Mouse (Mus musculus): ENCODE measurements at regions not wholly inside any gene's neighbourhood (a gene's known extent, or its start where the extent isn't known, plus 50 kb on each side); places are given as distances from the start of the nearest gene placed in this dataset.

DNA sequence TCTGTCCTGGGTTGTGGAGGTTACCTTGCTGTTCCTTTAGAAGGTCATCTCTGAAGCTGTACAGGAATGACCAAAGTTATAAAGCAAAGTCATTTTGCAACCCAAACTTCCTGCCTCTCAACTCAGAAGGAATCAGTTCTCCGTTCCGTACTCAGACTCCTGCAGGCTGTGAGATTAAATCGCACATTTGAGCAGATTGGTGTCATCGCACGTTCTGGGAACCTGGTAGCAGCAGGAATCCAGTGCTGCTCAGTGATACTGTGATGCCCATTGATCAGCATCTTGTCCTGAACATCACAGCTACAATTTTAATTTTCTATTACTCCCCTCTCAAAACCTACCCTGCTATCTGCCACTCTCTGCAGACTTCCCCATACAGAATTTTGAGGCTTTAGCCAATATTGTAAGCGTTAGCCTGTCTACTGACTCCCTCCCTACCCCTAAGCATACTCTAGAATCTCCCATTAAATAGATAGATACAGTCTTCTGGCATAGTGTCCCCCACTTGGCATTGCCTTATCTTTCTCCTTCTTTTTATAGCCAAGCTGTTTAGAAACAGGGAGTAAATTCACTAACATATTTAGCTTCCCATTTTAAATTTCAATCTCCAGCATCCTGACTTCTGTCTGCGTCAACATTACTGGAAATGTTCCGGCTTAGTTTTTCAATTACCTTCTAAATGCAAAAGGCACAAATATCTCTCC is 482.1 kb downstream of the Cntnap4 start:
- ATAC-seq (ENCODE audit: insufficient read depth, low FRiP score, low TSS enrichment) = no peak
- no peak overlapping the region for H3K4me2 ChIP-seq (ENCODE audit: low read depth)
- WGBS = 93% methylated on average over 8 of the region's 8 CpGs

DNA sequence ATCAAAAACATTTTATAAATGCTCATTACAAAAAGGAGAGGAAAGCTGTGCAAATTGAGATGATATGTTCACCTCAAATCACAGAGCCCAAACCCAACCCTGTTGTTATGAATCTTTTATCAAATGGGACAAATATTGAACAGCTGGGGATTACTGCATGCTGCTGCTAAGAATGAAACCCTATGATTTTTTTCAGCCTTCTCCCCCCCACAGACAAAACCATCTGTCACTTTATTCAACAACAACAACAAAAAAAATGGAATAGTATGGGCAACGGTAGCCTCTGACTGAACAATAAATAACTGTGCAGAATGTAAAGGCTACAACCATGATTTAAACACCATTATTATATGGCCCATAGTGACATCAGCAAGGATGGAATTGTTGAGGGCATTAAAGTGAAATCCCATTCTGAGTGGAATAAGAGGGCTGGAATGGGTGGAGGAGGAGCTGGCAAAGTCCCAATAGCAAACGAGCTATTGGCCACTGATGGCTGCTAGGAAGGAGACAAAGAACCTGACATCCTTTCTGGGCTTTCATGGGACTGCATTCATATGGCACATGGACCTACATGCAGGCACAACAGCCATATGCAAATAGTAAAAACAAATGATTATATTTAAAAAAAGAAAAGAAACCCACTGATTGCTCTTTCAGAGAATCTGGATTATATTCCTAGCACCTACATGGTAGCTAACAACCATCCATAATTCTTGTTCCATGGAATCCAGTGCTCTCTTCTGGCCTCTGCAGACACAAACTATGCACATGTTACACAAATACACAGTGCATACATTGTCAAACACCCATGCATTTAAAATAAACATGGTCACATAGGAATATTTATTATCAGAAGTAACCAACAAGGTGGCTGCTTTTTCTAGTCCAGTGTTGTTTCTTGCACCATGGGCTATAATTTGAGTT is 495.7 kb downstream of the Cntnap4 start:
- H3K36me3 ChIP-seq (ENCODE audit: control insufficient read depth, insufficient read depth, low read length) = no peaks in the 10 kb centered on the region
- H3K27ac ChIP-seq (ENCODE audit: low read depth, low read length) = no peak overlapping the region
- H3K4me3 ChIP-seq (ENCODE audit: low read depth, low read length) = no peak overlapping the region
- no peaks in the 10 kb centered on the region for H3K4me1 ChIP-seq (ENCODE audit: control insufficient read depth, insufficient read depth, low read length)
- DNase-seq (ENCODE audit: low spot score) (no peak), ATAC-seq (ENCODE audit: insufficient read depth, low FRiP score, low TSS enrichment) (no peak)
- H3K9ac ChIP-seq (ENCODE audit: low read length) = no peak overlapping the region
- no peak overlapping the region for H3K4me2 ChIP-seq (ENCODE audit: low read depth)
- WGBS = 70% methylated on average over 2 of the region's 2 CpGs
- no peaks in the 10 kb centered on the region for H3K9me3 ChIP-seq (ENCODE audit: control insufficient read depth, low read length)
- H3K27me3 ChIP-seq (ENCODE audit: control insufficient read depth, insufficient read depth, low read length) = no peaks in the 10 kb centered on the region

More for the DNA sequence above, 482.1 kb downstream of the Cntnap4 start:
- DNase-seq (ENCODE audit: low spot score) = no peak
- Histone ChIP-seq H3K9me3 (ENCODE audit: control insufficient read depth, low read length) (no peaks in the 10 kb centered on the region), H3K4me3 (ENCODE audit: low read depth, low read length) (no peak overlapping the region), H3K36me3 (ENCODE audit: control insufficient read depth, insufficient read depth, low read length) (no peaks in the 10 kb centered on the region), H3K27ac (ENCODE audit: low read depth, low read length) (no peak overlapping the region), H3K27me3 (ENCODE audit: control insufficient read depth, insufficient read depth, low read length) (no peaks in the 10 kb centered on the region), H3K9ac (ENCODE audit: low read length) (no peak overlapping the region), H3K4me1 (ENCODE audit: control insufficient read depth, insufficient read depth, low read length) (no peaks in the 10 kb centered on the region)

DNA sequence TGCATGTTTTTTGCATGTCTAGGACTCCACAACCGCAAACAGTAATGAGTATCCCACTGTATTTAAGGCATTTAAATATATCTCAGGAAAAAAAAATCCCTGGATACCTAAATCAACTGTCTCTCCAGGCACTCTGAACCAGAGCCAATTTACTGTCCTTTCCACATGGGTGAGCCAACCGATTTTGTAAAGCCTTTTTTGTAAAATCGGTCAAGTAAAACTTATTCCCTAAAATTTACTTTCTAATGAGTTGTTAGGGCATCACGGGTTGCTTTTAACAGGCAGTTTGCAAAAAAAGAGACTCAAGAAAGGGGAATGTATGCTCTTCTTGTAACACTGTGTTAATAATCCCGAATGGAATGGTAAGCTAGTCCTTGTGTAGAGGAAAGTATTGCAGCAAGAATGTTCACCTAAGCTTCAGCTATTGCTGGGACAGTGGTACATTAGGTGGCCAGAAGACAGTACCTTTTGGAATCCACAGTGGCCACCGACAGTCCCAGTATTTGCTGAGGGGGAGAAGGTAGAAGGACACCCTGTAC is 496.4 kb downstream of the Cntnap4 start:
- Histone ChIP-seq H3K4me1 (ENCODE audit: control insufficient read depth, insufficient read depth, low read length) (no peaks in the 10 kb centered on the region), H3K9ac (ENCODE audit: low read length) (no peak overlapping the region), H3K9me3 (ENCODE audit: control insufficient read depth, low read length) (no peaks in the 10 kb centered on the region), H3K27me3 (ENCODE audit: control insufficient read depth, insufficient read depth, low read length) (no peaks in the 10 kb centered on the region), H3K27ac (ENCODE audit: low read depth, low read length) (no peak overlapping the region), H3K36me3 (ENCODE audit: control insufficient read depth, insufficient read depth, low read length) (no peaks in the 10 kb centered on the region), H3K4me3 (ENCODE audit: low read depth, low read length) (no peak overlapping the region), H3K4me2 (ENCODE audit: low read depth) (no peak overlapping the region)
- ATAC-seq (ENCODE audit: insufficient read depth, low FRiP score, low TSS enrichment) = no peak
- WGBS = 82% methylated on average over 6 of the region's 6 CpGs
- no peak for DNase-seq (ENCODE audit: low spot score)

DNA sequence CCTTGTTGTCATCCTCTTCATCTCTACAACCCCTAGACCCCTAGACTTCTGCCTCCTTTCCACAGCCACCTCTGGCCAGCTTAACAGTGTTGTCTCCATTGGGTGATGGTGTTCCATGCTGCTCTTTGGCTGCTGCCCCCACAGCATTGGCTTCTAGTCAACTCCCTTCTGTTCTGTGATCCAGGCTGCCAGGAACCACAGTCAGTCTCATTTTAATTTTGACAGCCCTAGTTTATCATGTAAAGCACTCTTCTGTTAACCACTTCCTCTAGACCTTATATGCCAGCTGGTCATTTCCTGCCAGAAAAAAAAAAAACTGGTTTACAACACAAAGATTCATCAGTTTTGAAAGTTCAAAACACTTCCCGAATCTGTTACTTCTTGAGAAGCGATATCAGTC is 514.1 kb downstream of the Cntnap4 start:
- Histone ChIP-seq H3K4me3 (ENCODE audit: low read depth, low read length) (no peak overlapping the region), H3K27me3 (ENCODE audit: control insufficient read depth, insufficient read depth, low read length) (no peaks in the 10 kb centered on the region), H3K27ac (ENCODE audit: low read depth, low read length) (no peak overlapping the region), H3K9ac (ENCODE audit: low read length) (no peak overlapping the region), H3K36me3 (ENCODE audit: control insufficient read depth, insufficient read depth, low read length) (no peaks in the 10 kb centered on the region), H3K4me1 (ENCODE audit: control insufficient read depth, insufficient read depth, low read length) (no peaks in the 10 kb centered on the region), H3K4me2 (ENCODE audit: low read depth) (no peak overlapping the region), H3K9me3 (ENCODE audit: control insufficient read depth, low read length) (no peaks in the 10 kb centered on the region)
- 94% methylated on average over 2 of the region's 2 CpGs for WGBS
- DNase-seq (ENCODE audit: low spot score) (no peak), ATAC-seq (ENCODE audit: insufficient read depth, low FRiP score, low TSS enrichment) (no peak)

DNA sequence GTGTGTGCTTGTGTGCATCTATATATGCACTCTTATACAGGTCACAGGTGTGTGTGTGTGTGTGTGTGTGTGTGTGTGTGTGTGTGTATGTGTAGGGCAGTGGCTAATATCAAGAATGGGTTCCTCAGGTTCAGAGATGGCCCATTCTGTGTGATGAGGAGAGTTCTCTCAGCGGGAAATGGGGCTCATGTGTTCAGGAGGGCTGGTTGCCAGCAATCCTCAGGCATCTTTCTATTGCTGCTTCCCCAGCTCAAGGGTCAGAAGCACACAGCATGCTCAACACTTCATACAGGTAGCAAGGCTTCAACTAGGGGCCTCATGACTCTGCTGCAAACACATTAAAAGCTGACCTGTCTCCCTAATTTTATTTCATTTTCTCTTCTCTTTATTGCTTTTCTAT is 517.7 kb downstream of the Cntnap4 start:
- DNase-seq (ENCODE audit: low spot score) (no peak), ATAC-seq (ENCODE audit: insufficient read depth, low FRiP score, low TSS enrichment) (no peak)
- H3K27ac ChIP-seq (ENCODE audit: low read depth, low read length) = no peak overlapping the region
- no peaks in the 10 kb centered on the region for H3K36me3 ChIP-seq (ENCODE audit: control insufficient read depth, insufficient read depth, low read length)
- H3K4me2 ChIP-seq (ENCODE audit: low read depth) = no peak overlapping the region
- H3K4me1 ChIP-seq (ENCODE audit: control insufficient read depth, insufficient read depth, low read length) = no peaks in the 10 kb centered on the region
- no peak overlapping the region for H3K4me3 ChIP-seq (ENCODE audit: low read depth, low read length)
- no peak overlapping the region for H3K9ac ChIP-seq (ENCODE audit: low read length)
- 83% methylated on average over 1 of the region's 1 CpGs for WGBS
- H3K9me3 ChIP-seq (ENCODE audit: control insufficient read depth, low read length) = no peaks in the 10 kb centered on the region
- H3K27me3 ChIP-seq (ENCODE audit: control insufficient read depth, insufficient read depth, low read length) = no peaks in the 10 kb centered on the region

DNA sequence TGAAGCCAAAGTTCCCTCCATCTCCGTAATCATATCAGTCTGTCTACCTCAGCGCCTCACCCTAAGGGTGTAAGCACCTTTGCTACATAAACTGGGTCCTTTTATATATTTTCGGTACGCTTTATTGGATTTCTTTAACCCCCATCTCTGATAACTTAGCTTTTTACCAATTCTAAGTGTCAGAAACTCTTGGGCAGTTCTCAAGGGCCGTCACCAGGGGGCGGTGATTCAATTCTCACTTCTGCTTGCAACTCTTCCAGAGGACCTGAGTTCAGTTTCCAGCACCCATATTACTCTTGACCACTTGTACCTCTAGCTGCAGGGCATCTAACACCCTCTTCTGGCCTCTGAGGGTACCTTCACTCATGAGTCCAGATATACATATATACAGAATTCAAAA is 523.7 kb upstream of the Mon1b start:
- Histone ChIP-seq H3K27me3 (ENCODE audit: control insufficient read depth, insufficient read depth, low read length) (no peaks in the 10 kb centered on the region), H3K36me3 (ENCODE audit: control insufficient read depth, insufficient read depth, low read length) (no peaks in the 10 kb centered on the region), H3K27ac (ENCODE audit: low read depth, low read length) (no peak overlapping the region), H3K9ac (ENCODE audit: low read length) (no peak overlapping the region), H3K4me2 (ENCODE audit: low read depth) (no peak overlapping the region), H3K4me3 (ENCODE audit: low read depth, low read length) (no peak overlapping the region), H3K4me1 (ENCODE audit: control insufficient read depth, insufficient read depth, low read length) (no peaks in the 10 kb centered on the region), H3K9me3 (ENCODE audit: control insufficient read depth, low read length) (no peaks in the 10 kb centered on the region)
- WGBS = 67% methylated on average over 6 of the region's 6 CpGs
- ATAC-seq (ENCODE audit: insufficient read depth, low FRiP score, low TSS enrichment) = no peak
- no peak for DNase-seq (ENCODE audit: low spot score)

DNA sequence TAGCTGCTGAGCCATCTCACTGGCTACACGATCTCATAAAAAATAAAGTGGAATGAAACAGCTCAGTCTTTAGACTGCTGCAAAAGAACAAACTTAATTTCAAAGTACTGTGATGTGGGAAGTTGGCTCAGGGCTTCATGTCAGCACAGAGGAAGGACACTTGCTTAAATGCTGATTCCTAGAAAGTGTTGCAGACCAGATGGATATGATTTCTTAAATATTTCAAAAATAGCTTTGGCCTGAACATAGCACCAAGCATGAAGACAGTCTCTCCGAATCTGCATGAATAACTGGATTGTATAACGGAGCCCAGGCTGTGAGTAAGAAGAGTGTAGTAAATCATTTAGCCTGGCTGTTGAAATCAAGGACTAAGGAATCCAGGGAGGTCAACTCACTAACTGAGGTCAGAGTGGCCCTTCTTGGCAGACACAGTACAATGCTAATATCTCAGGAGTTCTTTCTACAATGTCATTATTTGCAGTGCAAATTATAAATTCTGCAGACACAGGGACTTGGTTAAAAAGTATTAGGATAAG is 521.2 kb upstream of the Mon1b start:
- no peak overlapping the region for H3K4me3 ChIP-seq (ENCODE audit: low read depth, low read length)
- no peak overlapping the region for H3K4me2 ChIP-seq (ENCODE audit: low read depth)
- H3K27me3 ChIP-seq (ENCODE audit: control insufficient read depth, insufficient read depth, low read length) = no peaks in the 10 kb centered on the region
- no peak for ATAC-seq (ENCODE audit: insufficient read depth, low FRiP score, low TSS enrichment)
- no peak overlapping the region for H3K9ac ChIP-seq (ENCODE audit: low read length)
- no peaks in the 10 kb centered on the region for H3K36me3 ChIP-seq (ENCODE audit: control insufficient read depth, insufficient read depth, low read length)
- no peaks in the 10 kb centered on the region for H3K4me1 ChIP-seq (ENCODE audit: control insufficient read depth, insufficient read depth, low read length)
- H3K9me3 ChIP-seq (ENCODE audit: control insufficient read depth, low read length) = no peaks in the 10 kb centered on the region
- WGBS = 63% methylated on average over 3 of the region's 3 CpGs
- no peak for DNase-seq (ENCODE audit: low spot score)
- no peak overlapping the region for H3K27ac ChIP-seq (ENCODE audit: low read depth, low read length)

DNA sequence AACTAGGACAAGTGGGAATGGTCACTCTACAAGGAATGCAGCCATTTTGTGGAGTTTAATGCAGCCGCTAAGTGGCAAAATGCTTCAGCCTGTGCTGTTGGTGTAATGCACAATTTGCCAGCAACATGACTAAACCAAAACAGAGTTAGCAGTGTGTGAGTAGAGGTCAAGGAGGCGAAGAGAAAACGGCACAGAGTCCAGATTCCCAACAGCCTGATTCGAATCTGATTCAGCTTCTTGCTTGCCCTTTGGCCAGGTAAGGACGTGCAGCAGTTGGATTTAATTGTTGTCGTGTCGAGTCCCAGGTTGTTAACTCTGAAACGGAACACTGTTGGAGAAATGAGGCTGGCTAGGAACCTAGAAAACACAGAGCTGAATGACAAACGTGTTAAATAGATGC is 518.1 kb upstream of the Mon1b start:
- H3K4me3 ChIP-seq (ENCODE audit: low read depth, low read length) = no peak overlapping the region
- H3K9ac ChIP-seq (ENCODE audit: low read length) = no peak overlapping the region
- 85% methylated on average over 9 of the region's 9 CpGs for WGBS
- H3K4me1 ChIP-seq (ENCODE audit: control insufficient read depth, insufficient read depth, low read length) = no peaks in the 10 kb centered on the region
- H3K27ac ChIP-seq (ENCODE audit: low read depth, low read length) = no peak overlapping the region
- DNase-seq (ENCODE audit: low spot score) (no peak), ATAC-seq (ENCODE audit: insufficient read depth, low FRiP score, low TSS enrichment) (no peak)
- no peaks in the 10 kb centered on the region for H3K36me3 ChIP-seq (ENCODE audit: control insufficient read depth, insufficient read depth, low read length)
- no peaks in the 10 kb centered on the region for H3K27me3 ChIP-seq (ENCODE audit: control insufficient read depth, insufficient read depth, low read length)
- H3K9me3 ChIP-seq (ENCODE audit: control insufficient read depth, low read length) = no peaks in the 10 kb centered on the region
- no peak overlapping the region for H3K4me2 ChIP-seq (ENCODE audit: low read depth)

Data from neural tube, embryonic 11.5 days (tissue).